Mouse (Mus musculus): ENCODE data around the gene Col6a4. TPM values are rescaled to one million over a fixed set of nuclear protein-coding genes. Genes with fewer than 3 reads are reported as not detected.

Gene Col6a4
- polyA plus RNA-seq, 1 experiment, result not detected

DNA sequence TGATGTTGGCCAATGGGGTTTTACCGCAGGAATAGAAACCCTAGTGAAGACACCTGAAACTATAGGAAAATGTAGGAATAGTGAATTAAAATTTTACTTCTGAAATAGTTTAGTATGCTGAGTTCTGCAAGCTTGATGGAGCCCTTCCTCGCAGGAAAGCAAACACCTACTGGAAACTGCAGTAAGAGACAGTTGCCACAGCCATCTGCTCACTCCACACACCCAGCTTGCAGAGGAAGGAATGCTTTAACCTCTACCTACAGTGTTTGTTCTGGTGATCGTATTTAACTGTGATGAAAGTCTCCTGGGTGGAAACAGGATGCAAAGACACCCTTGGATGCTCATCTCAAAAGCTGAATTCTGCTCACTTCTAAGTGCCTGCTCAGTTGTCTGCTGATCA is 149.0 kb downstream of the Col6a4 start:
- H3K9ac ChIP-seq (ENCODE audit: low read depth, poor library complexity, severe bottlenecking), result no peak overlapping the region
- no peak overlapping the region for H3K27ac ChIP-seq (ENCODE audit: insufficient read depth, low read length)
- H3K4me3 ChIP-seq (ENCODE audit: low read depth, low read length), result no peak overlapping the region
- no peaks in the 10 kb centered on the region for H3K27me3 ChIP-seq (ENCODE audit: control insufficient read depth, insufficient read depth, low read length, poor library complexity, severe bottlenecking)
- no peaks in the 10 kb centered on the region for H3K36me3 ChIP-seq (ENCODE audit: control insufficient read depth, insufficient read depth, low read length, poor library complexity, severe bottlenecking)
- H3K9me3 ChIP-seq (replicated peaks; ENCODE audit: control insufficient read depth, insufficient read depth, low read length, poor library complexity, severe bottlenecking), result no peaks in the 10 kb centered on the region
- no peak for TF ChIP-seq CTCF (IDR thresholded peaks at IDR 0.05; ENCODE audit: low read depth, low read length)
- TF ChIP-seq POLR2A (IDR thresholded peaks at IDR 0.05; ENCODE audit: insufficient read depth, low read length), result no peak
- no peak for TF ChIP-seq EP300 (IDR thresholded peaks at IDR 0.05; ENCODE audit: insufficient read depth, low read depth, low read length)
- no peaks in the 10 kb centered on the region for H3K4me1 ChIP-seq (ENCODE audit: control insufficient read depth, insufficient read depth, low read length)

Other genes starting within 250 kb of the Col6a4 start
- not detected in 2 replicates for gene Col6a5, start 136.1 kb downstream of the Col6a4 start, polyA plus RNA-seq (2011; ENCODE audit: insufficient read depth, insufficient read length, low read depth, missing spikeins)
- 0.97 and 1.1 TPM in 2 replicates for gene Glyctk, start 61.4 kb upstream of the Col6a4 start, polyA plus RNA-seq (2011; ENCODE audit: insufficient read depth, insufficient read length, low read depth, missing spikeins)
- 118 and 122 TPM in 2 replicates for gene Wdr82, start 74.1 kb upstream of the Col6a4 start, polyA plus RNA-seq (2011; ENCODE audit: insufficient read depth, insufficient read length, low read depth, missing spikeins)
- 23.2 and 23.4 TPM in 2 replicates for gene Ppm1m, start 103.0 kb upstream of the Col6a4 start, polyA plus RNA-seq (2011; ENCODE audit: insufficient read depth, insufficient read length, low read depth, missing spikeins)
- 27.3 and 36.7 TPM in 2 replicates for gene Twf2, start 106.3 kb upstream of the Col6a4 start, polyA plus RNA-seq (2011; ENCODE audit: insufficient read depth, insufficient read length, low read depth, missing spikeins)
- gene Tlr9, start 125.8 kb upstream of the Col6a4 start, polyA plus RNA-seq (2011; ENCODE audit: insufficient read depth, insufficient read length, low read depth, missing spikeins), result not detected in 2 replicates
- gene Alas1, start 151.9 kb upstream of the Col6a4 start, polyA plus RNA-seq (2011; ENCODE audit: insufficient read depth, insufficient read length, low read depth, missing spikeins), result 39.8 and 41.9 TPM in 2 replicates
- gene Poc1a, start 184.3 kb upstream of the Col6a4 start, polyA plus RNA-seq (2011; ENCODE audit: insufficient read depth, insufficient read length, low read depth, missing spikeins), result 24.1 and 24.3 TPM in 2 replicates

Data from ES-Bruce4 (cell line).